Mouse (Mus musculus): ENCODE data around the gene Rps18.

- no peak for TF ChIP-seq CTCF (IDR thresholded peaks at IDR 0.05; ENCODE audit: borderline replicate concordance, insufficient read depth, low read length)
- TF ChIP-seq POLR2A (IDR thresholded peaks at IDR 0.05; ENCODE audit: low read depth, low read length) = no peak
Measured at GRCm38 (mm10) chr17:33962876-33963275, 7.1 kb upstream of the Rps18 start.

All from embryonic fibroblast, embryonic 13.5 days (primary cell).